Mouse (Mus musculus) MEL (cell line): ENCODE measurements around the gene Dennd6a. TPM values are rescaled to one million over a fixed set of nuclear protein-coding genes. Genes with fewer than 3 reads are reported as not detected.

Experiments
- DNase-seq: peaks from one replicate; pipeline ENCODE4 v3.0.0; 2011; ENCODE audit warnings: low read depth, low spot score
- H3K27ac ChIP-seq: 2 replicates; pipeline ENCODE4 v1.5.1; 2012; ENCODE audit warnings: low read depth, mild to moderate bottlenecking, control low read depth, low read length, moderate library complexity; ENCODE audit not compliant: control insufficient read depth
- H3K27me3 ChIP-seq, 2 experiments: fragments of 150-350 bp in 1 of 2; sonication (generic) in 1 of 2; 2 replicates each; pipeline ENCODE4 v1.6.1; 2012; ENCODE audit warnings: low read length in 2 of 2, mild to moderate bottlenecking in 2 of 2, improper control_type of control experiment in 1 of 2, moderate library complexity in 1 of 2; ENCODE audit not compliant: insufficient read depth in 2 of 2, control insufficient read depth in 1 of 2
- H3K36me3 ChIP-seq, 2 experiments: 2 replicates each; pipeline ENCODE4 v1.6.1; 2012 to 2014; ENCODE audit warnings: low read length in 2 of 2, improper control_type of control experiment in 1 of 2, inconsistent platforms in 1 of 2, mild to moderate bottlenecking in 1 of 2; ENCODE audit not compliant: insufficient read depth in 2 of 2, control insufficient read depth in 1 of 2
- H3K4me1 ChIP-seq, 2 experiments: fragments of 150-350 bp in 1 of 2; sonication (generic) in 1 of 2; 2 replicates each; pipeline ENCODE4 v1.6.1; 2012; ENCODE audit warnings: low read length in 2 of 2, improper control_type of control experiment in 1 of 2, mild to moderate bottlenecking in 1 of 2; ENCODE audit not compliant: insufficient read depth in 2 of 2, control insufficient read depth in 1 of 2
- H3K4me3 ChIP-seq, 2 experiments: fragments of 150-350 bp in 1 of 2; sonication (generic) in 1 of 2; 2 replicates each; pipeline ENCODE4 v1.5.1; 2012; ENCODE audit warnings: low read depth in 2 of 2, low read length in 2 of 2, mild to moderate bottlenecking in 2 of 2, moderate library complexity in 2 of 2, control low read depth in 1 of 2, improper control_type of control experiment in 1 of 2; ENCODE audit not compliant: control insufficient read depth in 1 of 2, insufficient read depth in 1 of 2
- H3K79me2 ChIP-seq: 2 replicates; pipeline ENCODE4 v1.6.1; 2012; ENCODE audit warnings: mild to moderate bottlenecking, low read length, moderate library complexity; ENCODE audit not compliant: control insufficient read depth, poor library complexity, insufficient read depth
- H3K9ac ChIP-seq: 2 replicates; pipeline ENCODE4 v1.6.1; 2012; ENCODE audit warnings: low read depth, mild to moderate bottlenecking, control low read depth, low read length, moderate library complexity; ENCODE audit not compliant: control insufficient read depth, poor library complexity, severe bottlenecking
- H3K9me3 ChIP-seq: fragments of 150-350 bp; sonication (generic); replicated peaks from 2 replicates; pipeline ENCODE4 v1.6.1; 2012; ENCODE audit warnings: mild to moderate bottlenecking, low read length, improper control_type of control experiment, moderate library complexity; ENCODE audit not compliant: insufficient read depth
- CHD2 ChIP-seq: IDR thresholded peaks from 2 replicates; pipeline ENCODE4 v1.6.1; 2011; ENCODE audit warnings: low read length, improper control_type of control experiment
- ELF1 ChIP-seq: IDR thresholded peaks from 2 replicates; pipeline ENCODE4 v1.6.1; 2014; ENCODE audit warnings: low read depth, mild to moderate bottlenecking, inconsistent platforms, low read length, improper control_type of control experiment, moderate library complexity
- EP300 ChIP-seq, 2 experiments: IDR thresholded peaks; 2 replicates each; pipeline ENCODE4 v1.6.1; 2011; ENCODE audit warnings: improper control_type of control experiment in 2 of 2, low read length in 2 of 2, low read depth in 1 of 2, mild to moderate bottlenecking in 1 of 2
- ETS1 ChIP-seq: IDR thresholded peaks from 2 replicates; pipeline ENCODE4 v1.6.1; 2012; ENCODE audit warnings: low read depth, mild to moderate bottlenecking, inconsistent platforms, low read length, improper control_type of control experiment, moderate library complexity
- GABPA ChIP-seq: IDR thresholded peaks from 2 replicates; pipeline ENCODE4 v1.6.1; 2012; ENCODE audit warnings: low read depth, mild to moderate bottlenecking, inconsistent platforms, low read length, improper control_type of control experiment, moderate library complexity
- GATA1 ChIP-seq: IDR thresholded peaks from 2 replicates; pipeline ENCODE4 v1.6.1; 2011; ENCODE audit warnings: low read depth, low read length, improper control_type of control experiment
- KAT2A ChIP-seq: conservative IDR thresholded peaks from 2 replicates; pipeline ENCODE4 v1.6.1; 2012; ENCODE audit warnings: low read depth, low read length, improper control_type of control experiment, inconsistent platforms
- MAFK ChIP-seq: IDR thresholded peaks from 2 replicates; pipeline ENCODE4 v1.6.1; 2011; ENCODE audit warnings: low read depth, mild to moderate bottlenecking, low read length, improper control_type of control experiment, borderline replicate concordance
- MAX ChIP-seq: IDR thresholded peaks from 2 replicates; pipeline ENCODE4 v1.6.1; 2011; ENCODE audit warnings: low read length, improper control_type of control experiment
- MAZ ChIP-seq: IDR thresholded peaks from 2 replicates; pipeline ENCODE4 v1.6.1; 2012; ENCODE audit warnings: low read depth, mild to moderate bottlenecking, inconsistent platforms, low read length, improper control_type of control experiment
- MXI1 ChIP-seq: IDR thresholded peaks from 2 replicates; pipeline ENCODE4 v1.6.1; 2011; ENCODE audit warnings: mild to moderate bottlenecking, low read depth, low read length, improper control_type of control experiment
- POLR2AphosphoS5 ChIP-seq: IDR thresholded peaks from 2 replicates; pipeline ENCODE4 v1.6.1; 2012; ENCODE audit warnings: low read depth, borderline replicate concordance, mild to moderate bottlenecking, inconsistent platforms, low read length, moderate library complexity, mixed read lengths
- RCOR1 ChIP-seq: IDR thresholded peaks from 2 replicates; pipeline ENCODE4 v1.6.1; 2012; ENCODE audit warnings: low read depth, mild to moderate bottlenecking, inconsistent platforms, low read length, improper control_type of control experiment
- SIN3A ChIP-seq: IDR thresholded peaks from 2 replicates; pipeline ENCODE4 v1.6.1; 2012; ENCODE audit warnings: low read length, improper control_type of control experiment, inconsistent platforms
- SMC3 ChIP-seq: IDR thresholded peaks from 2 replicates; pipeline ENCODE4 v1.6.1; 2011; ENCODE audit warnings: low read depth, low read length, improper control_type of control experiment
- TAL1 ChIP-seq: IDR thresholded peaks from 2 replicates; pipeline ENCODE4 v1.6.1; 2012; ENCODE audit warnings: mild to moderate bottlenecking, inconsistent platforms, low read length, moderate library complexity, mixed read lengths
- TCF12 ChIP-seq: IDR thresholded peaks from 2 replicates; pipeline ENCODE4 v1.6.1; 2014; ENCODE audit warnings: low read depth, mild to moderate bottlenecking, inconsistent platforms, low read length, improper control_type of control experiment, moderate library complexity
- USF1 ChIP-seq: IDR thresholded peaks from 2 replicates; pipeline ENCODE4 v1.6.1; 2014; ENCODE audit warnings: low read depth, mild to moderate bottlenecking, inconsistent platforms, low read length, improper control_type of control experiment, moderate library complexity
- USF2 ChIP-seq, 2 experiments: IDR thresholded peaks; 2 replicates each; pipeline ENCODE4 v1.6.1; 2011 to 2012; ENCODE audit warnings: improper control_type of control experiment in 2 of 2, low read length in 2 of 2, borderline replicate concordance in 1 of 2, inconsistent platforms in 1 of 2, low read depth in 1 of 2, mild to moderate bottlenecking in 1 of 2; ENCODE audit not compliant: insufficient read depth in 1 of 2
- ZKSCAN1 ChIP-seq: IDR thresholded peaks from 2 replicates; pipeline ENCODE4 v1.6.1; 2012; ENCODE audit warnings: low read depth, mild to moderate bottlenecking, inconsistent platforms, low read length, improper control_type of control experiment, moderate library complexity
- ZMIZ1 ChIP-seq: IDR thresholded peaks from 2 replicates; pipeline ENCODE4 v1.6.1; 2012; ENCODE audit warnings: low read depth, mild to moderate bottlenecking, inconsistent platforms, low read length, improper control_type of control experiment, moderate library complexity
- ZNF384 ChIP-seq: IDR thresholded peaks from 2 replicates; pipeline ENCODE4 v1.6.1; 2012; ENCODE audit warnings: low read depth, mild to moderate bottlenecking, inconsistent platforms, low read length, improper control_type of control experiment
- polyA plus RNA-seq, 2 experiments: library from polyadenylated mRNA; stranded (reverse) in 1 of 2; unstranded in 1 of 2; fragments of >175 nt in 1 of 2; fragments of >200 nt in 1 of 2; gene quantifications; 2 replicates each; pipeline versions ENCODE4 v1.2.1 to v1.2.4; 2012; ENCODE audit warnings: low replicate concordance in 2 of 2, low read depth in 1 of 2; ENCODE audit not compliant: insufficient read length in 2 of 2, insufficient read depth in 1 of 2, missing spikeins in 1 of 2
- total RNA-seq: library from RNA; depleted of rRNA; stranded (reverse); fragments of 300-350 nt; gene quantifications from 2 replicates; pipeline ENCODE4 v1.2.3, GENCODE M21; 2012

Gene Dennd6a
- total and polyA plus RNA-seq, 3 experiments = 13.1 to 40.0 (median 13.6) TPM

DNA sequence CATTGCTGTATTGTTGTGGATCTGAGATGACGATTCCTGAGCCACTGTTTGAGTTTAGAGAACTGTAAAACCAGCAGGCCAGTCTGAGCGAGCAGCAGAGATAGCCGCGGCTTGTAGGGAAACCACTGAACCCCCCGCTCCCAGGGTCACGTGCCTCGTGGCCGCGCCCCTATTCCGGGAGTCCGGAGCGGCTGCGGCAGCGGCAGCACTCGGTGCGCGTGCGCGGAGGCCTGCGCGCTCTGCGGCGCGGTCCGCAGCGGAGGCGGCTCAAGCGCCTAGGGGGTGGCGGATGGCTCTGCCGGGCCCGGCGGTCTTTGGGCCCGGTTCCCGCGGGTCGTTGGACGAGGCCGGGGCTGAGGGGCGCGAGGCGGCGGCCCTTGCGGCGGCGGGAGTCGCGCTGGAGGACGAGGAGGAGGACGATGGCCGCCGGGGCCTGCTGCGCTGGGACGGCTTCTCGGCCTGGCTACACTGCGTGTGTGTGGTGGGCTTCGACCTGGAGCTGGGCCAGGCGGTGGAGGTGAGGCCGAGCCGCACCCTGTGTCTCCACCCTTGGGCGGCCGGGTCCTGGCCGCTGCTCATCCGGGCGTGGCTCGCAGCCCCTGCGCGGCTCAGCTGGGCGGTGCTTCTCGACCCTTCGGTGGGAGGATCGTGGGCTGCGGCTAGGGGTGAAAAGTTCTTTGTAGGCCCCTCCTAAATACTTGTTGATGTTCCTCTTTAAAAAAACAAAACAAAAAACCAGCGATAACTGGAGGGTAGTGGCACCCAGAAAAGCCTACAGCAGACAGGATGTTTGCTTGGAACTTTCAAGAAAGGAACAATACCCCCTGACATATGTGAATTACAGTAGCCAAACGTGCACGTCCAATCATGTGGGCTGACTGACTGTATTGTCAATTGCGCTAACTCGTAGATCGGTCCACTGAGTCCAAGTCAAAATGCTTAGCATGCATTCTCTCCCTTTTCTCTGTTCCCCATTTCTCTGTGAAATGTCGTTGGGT lies 6.0 kb downstream of the Dennd6a start (continued):
- TF ChIP-seq POLR2AphosphoS5 (no peak), MAZ (peak; percentile 58), USF1 (peak; percentile 100), ZMIZ1 (peak; percentile 87), KAT2A (no peak; the same call in 1 of the 2 replicates), ETS1 (peak; percentile 54)
- TF ChIP-seq, all 39 proteins: peak for 27

DNA sequence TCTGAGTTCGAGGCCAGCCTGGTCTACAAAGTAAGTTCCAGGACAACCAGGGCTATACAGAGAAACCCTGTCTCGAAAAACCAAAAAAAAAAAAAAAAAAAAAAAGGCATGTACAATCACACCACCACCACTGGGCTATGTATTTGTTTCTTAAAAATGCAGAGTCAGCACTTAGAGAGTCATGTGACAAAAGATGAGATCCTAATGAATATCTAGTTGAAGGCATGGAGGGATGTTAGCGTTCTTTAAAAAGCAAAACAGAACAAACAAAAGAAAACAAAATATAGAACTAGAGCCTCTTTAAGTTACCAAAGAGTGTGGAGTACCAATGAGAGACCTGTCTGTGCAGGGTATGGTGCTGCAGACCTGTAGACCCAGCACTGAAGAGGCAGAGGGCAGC lies 10.0 kb downstream of the Dennd6a start:
- H3K4me1 ChIP-seq = peaks cover 14 to 22% of the 10 kb centered on the region in 2 experiments
- peaks cover 24% of the 10 kb centered on the region for H3K79me2 ChIP-seq
- TF ChIP-seq USF1 = peak; percentile 60
- no peak for TF ChIP-seq GABPA
- peak; percentile 96 for TF ChIP-seq MAFK
- no peak overlapping the region for H3K9ac ChIP-seq
- peaks cover 0 to 28% of the 10 kb centered on the region in 2 experiments; a peak in 3 of 4 replicates for H3K36me3 ChIP-seq
- no peaks in the 10 kb centered on the region for H3K27me3 ChIP-seq
- DNase-seq = no peak
- no peak overlapping the region for H3K4me3 ChIP-seq
- no peaks in the 10 kb centered on the region for H3K9me3 ChIP-seq
- H3K27ac ChIP-seq = no peak overlapping the region

DNA sequence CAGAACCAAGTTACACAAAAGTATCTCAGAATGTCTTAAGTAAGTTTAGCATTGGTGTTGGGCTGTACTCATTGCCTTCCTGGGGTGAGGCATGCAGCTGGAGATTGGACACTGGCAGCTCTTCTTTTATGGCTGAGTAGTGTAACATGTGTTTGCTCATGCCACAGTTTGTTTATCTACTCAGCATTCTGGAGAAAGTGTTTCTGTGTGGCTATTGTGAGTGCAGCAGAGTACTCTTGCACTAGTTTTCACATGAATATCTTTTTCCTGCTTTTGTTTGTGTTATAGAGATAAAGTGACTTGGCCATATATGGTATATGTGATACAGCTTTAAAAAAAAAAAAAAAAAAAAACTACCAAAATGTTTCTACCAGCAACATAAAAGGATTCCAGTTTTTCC lies 13.5 kb downstream of the Dennd6a start:
- Histone ChIP-seq H3K27ac (peak overlapping the region; percentile 68), H3K4me3 (peak overlapping the region in 1 of 2 experiments; percentile 19; a peak in 2 of 4 replicates), H3K27me3 (no peaks in the 10 kb centered on the region), H3K36me3 (peaks cover 0 to 27% of the 10 kb centered on the region in 2 experiments; a peak in 3 of 4 replicates), H3K9ac (no peak overlapping the region), H3K9me3 (no peaks in the 10 kb centered on the region), H3K4me1 (peaks cover 14 to 16% of the 10 kb centered on the region in 2 experiments)
- peak; percentile 67 for DNase-seq
- TF ChIP-seq ETS1 (peak; percentile 82), EP300 (IDR thresholded peaks at IDR 0.05; ENCODE audit: low read depth in 1 of 2, low read length in 2 of 2) (peak; percentile 73 to 80), CHD2 (no peak), SMC3 (no peak), SIN3A (peak; percentile 69), USF2 (IDR thresholded peaks at IDR 0.05; ENCODE audit: borderline replicate concordance in 1 of 2, insufficient read depth in 1 of 2, low read depth in 1 of 2, low read length in 2 of 2) (no peak), ZNF384 (peak; percentile 97), ZKSCAN1 (no peak; the same call in 1 of the 2 replicates), TCF12 (peak; percentile 73; the same call in 1 of the 2 replicates), ELF1 (no peak), MXI1 (peak; percentile 68), MAX (no peak), MAFK (no peak), GATA1 (peak; percentile 80), USF1 (no peak), MAZ (no peak), TAL1 (peak; percentile 52), RCOR1 (no peak)
- TF ChIP-seq, all 39 proteins: peak for 8
- peaks cover 11% of the 10 kb centered on the region for H3K79me2 ChIP-seq
